Mouse (Mus musculus): ENCODE data around the gene Ano1. TPM values are rescaled to one million over a fixed set of nuclear protein-coding genes. Genes with fewer than 3 reads are reported as not detected.

Gene Ano1
- polyA plus RNA-seq, 1 experiment from 2014 or later: 8.3 TPM

- H3K27me3 ChIP-seq (replicated peaks): 0 out of 2 replicates have a peak, but pooled peaks cover 5% of the 10 kb centered on the region
- WGBS: 49% methylated on average over 7 of the region's 7 CpGs
- no peak overlapping the region for H3K4me2 ChIP-seq
- no peak overlapping the region for H3K27ac ChIP-seq (replicated peaks)
- H3K4me1 ChIP-seq: peaks cover 3% of the 10 kb centered on the region; the same call in 1 of the 2 replicates
- H3K4me3 ChIP-seq: no peak overlapping the region
- H3K9me3 ChIP-seq: no peaks in the 10 kb centered on the region
- no peaks in the 10 kb centered on the region for H3K36me3 ChIP-seq
- no peak overlapping the region for H3K9ac ChIP-seq
- ATAC-seq (ENCODE audit: extremely low read depth, insufficient number of reproducible peaks, low FRiP score, low TSS enrichment): peak; percentile 54; the same call in 1 of the 2 replicates
Observed at GRCm38 (mm10) chr7:144668603-144669278, 83.0 kb downstream of the Ano1 start.

- H3K27me3 ChIP-seq (replicated peaks): no peaks in the 10 kb centered on the region; the same call in 1 of the 2 replicates
- ATAC-seq (ENCODE audit: extremely low read depth, insufficient number of reproducible peaks, low FRiP score, low TSS enrichment): no peak
- no peaks in the 10 kb centered on the region for H3K9me3 ChIP-seq
- no peak overlapping the region for H3K27ac ChIP-seq (replicated peaks)
- WGBS: 89% methylated on average over 6 of the region's 6 CpGs
- no peaks in the 10 kb centered on the region for H3K36me3 ChIP-seq
- peaks cover 3% of the 10 kb centered on the region; the same call in 1 of the 2 replicates for H3K4me1 ChIP-seq
- no peak overlapping the region for H3K9ac ChIP-seq
- no peak overlapping the region for H3K4me3 ChIP-seq
- H3K4me2 ChIP-seq: no peak overlapping the region
Observed at GRCm38 (mm10) chr7:144667091-144667490, 84.7 kb downstream of the Ano1 start.

GRCm38 (mm10) chr7:144665585-144665984, 86.2 kb downstream of the Ano1 start:
- no peak overlapping the region for H3K27ac ChIP-seq (replicated peaks)
- no peak overlapping the region for H3K4me3 ChIP-seq
- no peak overlapping the region for H3K9ac ChIP-seq
- WGBS: 76% methylated on average over 3 of the region's 3 CpGs
- no peaks in the 10 kb centered on the region; the same call in 1 of the 2 replicates for H3K27me3 ChIP-seq (replicated peaks)
- no peak for ATAC-seq (ENCODE audit: extremely low read depth, insufficient number of reproducible peaks, low FRiP score, low TSS enrichment)
- H3K9me3 ChIP-seq: no peaks in the 10 kb centered on the region
- no peak overlapping the region for H3K4me2 ChIP-seq
- H3K36me3 ChIP-seq: no peaks in the 10 kb centered on the region
- peaks cover 7% of the 10 kb centered on the region; the same call in 1 of the 2 replicates for H3K4me1 ChIP-seq

GRCm38 (mm10) chr7:144663566-144663965, 88.2 kb downstream of the Ano1 start:
- no peak overlapping the region for H3K27ac ChIP-seq (replicated peaks)
- H3K9me3 ChIP-seq: no peaks in the 10 kb centered on the region
- ATAC-seq (ENCODE audit: extremely low read depth, insufficient number of reproducible peaks, low FRiP score, low TSS enrichment): no peak
- no peak overlapping the region for H3K4me2 ChIP-seq
- H3K36me3 ChIP-seq: no peaks in the 10 kb centered on the region
- 72% methylated on average over 6 of the region's 6 CpGs for WGBS
- no peak overlapping the region for H3K4me3 ChIP-seq
- H3K4me1 ChIP-seq: 0 out of 2 replicates have a peak, but pooled peaks cover 4% of the 10 kb centered on the region
- no peaks in the 10 kb centered on the region; the same call in 1 of the 2 replicates for H3K27me3 ChIP-seq (replicated peaks)
- no peak overlapping the region for H3K9ac ChIP-seq

- H3K27ac ChIP-seq (replicated peaks): no peak overlapping the region
- H3K27me3 ChIP-seq (replicated peaks): no peaks in the 10 kb centered on the region
- H3K4me3 ChIP-seq: no peak overlapping the region
- H3K4me1 ChIP-seq: peaks cover 21% of the 10 kb centered on the region
- WGBS: 63% methylated on average over 9 of the region's 9 CpGs
- H3K9me3 ChIP-seq: no peaks in the 10 kb centered on the region
- no peaks in the 10 kb centered on the region for H3K36me3 ChIP-seq
- no peak overlapping the region for H3K4me2 ChIP-seq
- ATAC-seq (ENCODE audit: extremely low read depth, insufficient number of reproducible peaks, low FRiP score, low TSS enrichment): no peak
- no peak overlapping the region for H3K9ac ChIP-seq
Observed at GRCm38 (mm10) chr7:144656261-144656967, 95.4 kb downstream of the Ano1 start.

GRCm38 (mm10) chr7:144653681-144654425, 97.9 kb downstream of the Ano1 start:
- peak; percentile 33; the same call in 1 of the 2 replicates for ATAC-seq (ENCODE audit: extremely low read depth, insufficient number of reproducible peaks, low FRiP score, low TSS enrichment)
- Histone ChIP-seq H3K4me3 (no peak overlapping the region), H3K9me3 (no peaks in the 10 kb centered on the region), H3K4me2 (no peak overlapping the region), H3K9ac (no peak overlapping the region), H3K27me3 (replicated peaks) (no peaks in the 10 kb centered on the region), H3K27ac (replicated peaks) (peak overlapping the region; percentile 45), H3K4me1 (peaks cover 21% of the 10 kb centered on the region), H3K36me3 (no peaks in the 10 kb centered on the region)
- 20% methylated on average over 10 of the region's 10 CpGs for WGBS

GRCm38 (mm10) chr7:144647547-144647946, 104.2 kb downstream of the Ano1 start:
- Histone ChIP-seq H3K27ac (replicated peaks) (no peak overlapping the region), H3K9me3 (no peaks in the 10 kb centered on the region), H3K36me3 (no peaks in the 10 kb centered on the region), H3K4me1 (peaks cover 7% of the 10 kb centered on the region), H3K4me2 (no peak overlapping the region), H3K9ac (no peak overlapping the region), H3K4me3 (no peak overlapping the region), H3K27me3 (replicated peaks) (no peaks in the 10 kb centered on the region)
- ATAC-seq (ENCODE audit: extremely low read depth, insufficient number of reproducible peaks, low FRiP score, low TSS enrichment): no peak
- WGBS: 55% methylated on average over 5 of the region's 5 CpGs

- no peak for ATAC-seq (ENCODE audit: extremely low read depth, insufficient number of reproducible peaks, low FRiP score, low TSS enrichment)
- Histone ChIP-seq H3K9ac (no peak overlapping the region), H3K4me2 (no peak overlapping the region), H3K4me1 (0 out of 2 replicates have a peak, but pooled peaks cover 6% of the 10 kb centered on the region), H3K9me3 (no peaks in the 10 kb centered on the region), H3K4me3 (no peak overlapping the region), H3K36me3 (no peaks in the 10 kb centered on the region), H3K27me3 (replicated peaks) (no peaks in the 10 kb centered on the region), H3K27ac (replicated peaks) (no peak overlapping the region)
- 71% methylated on average over 1 of the region's 1 CpGs for WGBS
Observed at GRCm38 (mm10) chr7:144640817-144641216, 111.0 kb downstream of the Ano1 start.

GRCm38 (mm10) chr7:144636000-144636399, 115.8 kb downstream of the Ano1 start:
- Histone ChIP-seq H3K4me2 (no peak overlapping the region), H3K4me3 (no peak overlapping the region), H3K27me3 (replicated peaks) (no peaks in the 10 kb centered on the region), H3K9ac (no peak overlapping the region), H3K4me1 (peaks cover 16% of the 10 kb centered on the region; the same call in 1 of the 2 replicates), H3K27ac (replicated peaks) (no peak overlapping the region), H3K36me3 (no peaks in the 10 kb centered on the region), H3K9me3 (no peaks in the 10 kb centered on the region)
- WGBS: 51% methylated on average over 2 of the region's 2 CpGs
- no peak for ATAC-seq (ENCODE audit: extremely low read depth, insufficient number of reproducible peaks, low FRiP score, low TSS enrichment)

GRCm38 (mm10) chr7:144634875-144635274, 116.9 kb downstream of the Ano1 start:
- H3K27ac ChIP-seq (replicated peaks): no peak overlapping the region
- H3K9ac ChIP-seq: no peak overlapping the region
- H3K4me1 ChIP-seq: peaks cover 16% of the 10 kb centered on the region; the same call in 1 of the 2 replicates
- H3K4me3 ChIP-seq: no peak overlapping the region
- H3K36me3 ChIP-seq: no peaks in the 10 kb centered on the region
- ATAC-seq (ENCODE audit: extremely low read depth, insufficient number of reproducible peaks, low FRiP score, low TSS enrichment): no peak
- WGBS: 56% methylated on average over 6 of the region's 6 CpGs
- H3K9me3 ChIP-seq: no peaks in the 10 kb centered on the region
- H3K4me2 ChIP-seq: no peak overlapping the region
- 0 out of 2 replicates have a peak, but pooled peaks cover 1% of the 10 kb centered on the region for H3K27me3 ChIP-seq (replicated peaks)

GRCm38 (mm10) chr7:144634450-144634849, 117.3 kb downstream of the Ano1 start:
- no peaks in the 10 kb centered on the region for H3K9me3 ChIP-seq
- 83% methylated on average over 3 of the region's 3 CpGs for WGBS
- no peak overlapping the region for H3K4me2 ChIP-seq
- no peak overlapping the region for H3K9ac ChIP-seq
- H3K36me3 ChIP-seq: no peaks in the 10 kb centered on the region
- peaks cover 16% of the 10 kb centered on the region; the same call in 1 of the 2 replicates for H3K4me1 ChIP-seq
- no peak overlapping the region for H3K27ac ChIP-seq (replicated peaks)
- peaks cover 4% of the 10 kb centered on the region; the same call in 1 of the 2 replicates for H3K27me3 ChIP-seq (replicated peaks)
- no peak overlapping the region for H3K4me3 ChIP-seq
- ATAC-seq (ENCODE audit: extremely low read depth, insufficient number of reproducible peaks, low FRiP score, low TSS enrichment): no peak

Measured in heart, embryonic 13.5 days (tissue).